Mouse (Mus musculus) lung, postnatal 0 days (tissue): ENCODE data around the gene Bbx.

Source experiments
- CTCF ChIP-seq: IDR thresholded peaks from 2 replicates; pipeline ENCODE4 v1.5.1; 2016; ENCODE audit warnings: antibody characterized with exemption, mild to moderate bottlenecking
- EP300 ChIP-seq: IDR thresholded peaks from 2 replicates; pipeline ENCODE4 v1.6.1; 2016; ENCODE audit warnings: antibody characterized with exemption, mild to moderate bottlenecking, control low read depth

GRCm38 (mm10) chr16:50437331-50437730, 5.1 kb upstream of the Bbx start:
- TF ChIP-seq CTCF (no peak), EP300 (no peak)
